Mouse (Mus musculus) retina, embryonic 14.5 days (tissue): ENCODE results near the gene Adamts7.
A peak's percentile ranks its signal among the peaks of the same experiment; 100 is the strongest.

Source experiments
- DNase-seq: peaks from one replicate; pipeline ENCODE4 v3.0.0-alpha.2; 2015; ENCODE audit warnings: low spot score

Gene Adamts7

DNA sequence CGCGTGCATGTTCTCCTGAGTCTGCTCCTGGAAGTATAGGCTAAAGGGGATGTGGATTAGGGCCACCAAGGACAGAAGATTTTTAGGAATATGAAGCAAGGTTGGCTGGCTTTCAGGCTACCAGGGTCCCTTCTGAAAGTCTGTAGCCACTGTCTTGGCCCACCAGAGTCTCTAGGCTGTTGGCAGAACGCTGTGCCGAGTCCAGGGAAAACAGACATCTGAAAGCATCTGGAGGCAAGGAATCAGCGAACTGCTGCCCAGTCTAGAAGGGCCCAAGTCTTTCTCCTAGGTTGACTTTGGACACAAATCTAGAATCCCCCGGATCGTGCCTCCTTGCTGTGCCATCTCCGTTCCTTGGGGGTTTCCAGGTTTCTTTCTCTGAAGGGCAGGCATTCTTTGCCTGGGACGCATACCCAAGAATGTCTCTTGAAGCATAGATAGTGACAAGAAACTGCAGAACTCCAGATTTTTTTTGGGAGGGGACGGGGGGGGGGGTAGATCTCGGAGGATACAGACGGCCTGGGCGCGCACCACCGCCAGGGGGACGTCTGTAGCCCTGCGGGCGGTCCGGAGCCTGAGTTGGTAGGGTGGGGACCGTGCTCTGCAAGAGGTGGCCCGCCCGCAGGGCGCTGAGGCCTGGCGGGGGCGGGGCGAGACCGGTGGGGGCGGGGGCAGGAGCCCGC lies 485 bp upstream of the Adamts7 start:
- peak; percentile 71 for DNase-seq

DNA sequence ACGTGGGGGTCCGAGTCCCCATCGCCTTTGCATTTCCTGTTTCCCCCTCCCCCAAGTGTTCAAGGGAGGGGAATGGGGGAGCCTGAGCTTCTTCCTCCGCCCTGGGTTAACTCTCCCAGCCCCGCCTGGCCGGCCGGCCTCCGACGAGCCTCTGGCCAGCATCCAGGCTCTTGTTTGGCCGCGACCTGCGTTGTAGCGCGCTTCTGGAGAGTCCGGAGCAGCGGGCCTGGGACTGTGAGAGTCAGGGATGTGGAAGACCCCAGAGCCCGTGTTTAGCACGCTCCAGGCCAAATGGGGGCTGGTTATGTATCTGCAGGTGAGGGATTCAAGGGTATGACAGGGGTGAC lies 853 bp downstream of the Adamts7 start:
- DNase-seq, result peak; percentile 54

- DNase-seq, result peak; percentile 37
These were observed 2.0 kb downstream of the Adamts7 start for GRCm38 (mm10) chr9:90164670-90165453.

- DNase-seq, result no peak
These were observed 2.7 kb downstream of the Adamts7 start for GRCm38 (mm10) chr9:90165590-90165989.

- DNase-seq, result no peak
These were observed 3.7 kb downstream of the Adamts7 start for GRCm38 (mm10) chr9:90166615-90167014.

- DNase-seq, result no peak
These were observed 7.1 kb downstream of the Adamts7 start for GRCm38 (mm10) chr9:90169965-90170364.

DNA sequence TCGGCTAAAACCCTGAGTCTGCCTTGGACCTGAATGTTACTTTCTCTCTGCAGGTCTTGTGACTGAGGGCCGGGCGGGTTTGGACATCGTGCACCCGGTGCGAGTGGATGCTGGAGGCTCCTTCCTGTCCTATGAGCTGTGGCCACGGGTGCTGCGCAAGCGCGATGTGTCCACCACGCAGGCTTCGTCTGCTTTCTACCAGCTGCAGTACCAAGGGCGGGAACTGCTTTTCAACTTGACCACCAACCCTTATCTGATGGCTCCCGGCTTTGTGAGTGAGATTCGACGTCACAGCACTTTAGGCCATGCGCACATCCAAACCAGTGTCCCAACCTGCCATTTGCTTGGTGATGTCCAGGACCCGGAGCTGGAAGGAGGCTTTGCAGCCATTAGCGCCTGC lies 8.6 kb downstream of the Adamts7 start:
- no peak for DNase-seq

GRCm38 (mm10) chr9:90172528-90173321 lies 9.9 kb downstream of the Adamts7 start:
- DNase-seq, result no peak

- DNase-seq, result no peak
These were observed 10.5 kb downstream of the Adamts7 start for GRCm38 (mm10) chr9:90173330-90173729.

- DNase-seq, result no peak
These were observed 16.5 kb downstream of the Adamts7 start for GRCm38 (mm10) chr9:90179409-90179808.

DNA sequence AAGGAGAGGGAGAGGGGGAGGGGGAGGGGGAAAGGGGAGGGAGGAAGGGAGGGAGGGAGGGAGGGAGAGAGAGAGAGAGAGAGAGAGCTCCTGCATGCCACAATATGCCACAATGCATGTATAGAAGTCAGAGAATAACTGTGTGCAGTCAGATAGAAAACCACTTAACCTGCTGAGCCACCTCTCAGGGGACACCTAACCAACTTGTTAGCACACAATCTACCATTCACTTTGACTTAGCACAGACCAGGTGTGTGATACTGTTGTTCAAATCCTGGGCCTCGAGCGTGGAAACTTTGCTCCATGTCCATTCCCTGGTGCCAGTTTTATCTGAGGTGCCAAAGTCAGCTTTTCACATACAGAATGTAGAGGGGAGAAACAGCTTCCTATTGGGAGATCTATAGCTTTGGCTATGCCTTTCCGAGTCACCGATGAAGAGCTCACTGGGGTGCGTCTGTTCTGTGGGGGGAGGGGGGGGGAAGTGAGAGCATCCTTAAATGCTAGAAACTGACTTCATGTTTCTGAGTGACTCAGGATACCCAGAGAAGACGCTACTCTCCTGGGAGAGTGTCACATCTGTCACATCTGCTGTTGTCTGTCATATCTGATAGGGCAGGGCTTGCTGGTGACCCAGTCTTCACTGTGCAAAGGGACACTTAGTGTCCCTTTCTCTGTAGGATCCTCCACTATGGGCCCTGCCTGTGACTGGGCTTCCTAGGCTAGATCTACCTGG lies 19.0 kb downstream of the Adamts7 start:
- DNase-seq, result no peak

DNA sequence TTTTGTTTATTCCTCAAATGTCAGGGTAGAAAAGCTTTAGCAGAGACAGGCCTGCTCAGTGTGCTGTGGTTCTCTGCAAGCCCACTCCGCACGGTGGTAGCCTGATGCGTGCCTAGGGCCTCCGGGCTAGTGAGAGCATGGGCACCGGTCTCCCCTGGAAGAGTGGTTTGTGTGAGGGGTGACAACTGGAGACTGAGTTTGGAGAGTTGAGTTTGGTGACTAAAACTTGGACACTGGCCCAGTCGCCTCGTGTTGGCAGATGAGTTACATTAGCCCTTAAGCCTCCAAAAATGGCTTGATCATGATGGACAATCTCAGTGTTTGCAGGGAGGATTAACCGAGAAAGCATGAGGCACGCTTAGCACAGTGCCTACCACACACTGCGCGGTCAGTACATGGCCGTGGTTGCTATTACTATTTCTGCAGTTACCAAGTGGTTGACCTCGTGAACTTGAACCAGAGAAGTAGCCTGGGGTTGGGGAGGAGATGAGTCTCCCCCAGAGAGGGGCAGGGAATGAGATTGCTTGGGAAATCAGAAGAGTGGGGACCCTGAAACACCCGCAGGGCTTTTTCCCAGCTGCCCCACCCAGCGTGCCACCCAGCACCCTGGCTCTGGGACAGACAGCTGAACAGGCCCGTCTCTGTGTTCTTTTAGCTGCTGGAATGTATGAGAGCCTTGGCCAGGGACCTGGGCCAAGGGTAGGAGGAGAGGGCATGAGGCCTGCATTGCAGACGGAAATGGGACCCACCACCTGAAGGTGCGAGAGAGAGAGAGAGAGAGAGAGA lies 20.0 kb downstream of the Adamts7 start:
- DNase-seq, result no peak

DNA sequence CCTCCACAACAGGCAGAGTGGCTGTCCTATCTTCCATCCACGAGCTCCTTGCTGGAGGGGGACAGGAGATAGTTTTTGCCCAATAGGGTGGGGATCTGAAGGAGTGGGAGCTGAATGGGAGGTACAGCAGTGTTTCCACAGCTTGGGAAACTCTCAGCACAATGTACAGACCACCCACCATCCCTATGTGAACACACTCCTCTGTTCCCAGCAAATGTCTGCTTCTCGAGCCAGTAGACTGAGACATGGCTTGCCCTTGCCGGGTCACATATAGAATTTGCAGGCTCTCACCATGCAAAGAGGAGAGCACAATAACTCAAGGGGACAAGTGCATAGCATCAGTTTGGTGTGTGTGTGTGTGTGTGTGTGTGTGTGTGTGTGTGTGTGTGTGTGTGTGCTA lies 20.7 kb downstream of the Adamts7 start:
- DNase-seq, result no peak

DNA sequence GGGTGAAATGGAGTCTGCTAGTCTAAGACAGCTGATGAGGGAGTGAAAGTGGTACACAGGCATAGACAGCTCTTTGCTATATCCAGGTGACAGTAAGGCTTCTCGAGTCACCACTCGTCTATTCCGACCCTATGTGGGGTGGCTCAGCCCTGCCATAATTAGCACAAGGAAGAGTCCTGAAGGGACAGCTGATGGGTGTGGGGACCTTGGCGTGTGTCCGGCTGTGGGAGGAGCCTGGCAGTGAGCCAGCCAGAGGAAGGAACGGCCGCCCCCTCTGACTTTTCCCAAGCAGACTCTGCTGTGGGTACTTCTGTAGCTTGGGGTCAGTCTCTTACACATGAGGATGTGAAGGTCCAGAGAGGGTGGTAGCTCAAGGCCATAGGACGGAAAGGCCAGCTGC lies 21.2 kb downstream of the Adamts7 start:
- DNase-seq, result no peak

- no peak for DNase-seq
These were observed 22.6 kb downstream of the Adamts7 start for GRCm38 (mm10) chr9:90185356-90185910.

GRCm38 (mm10) chr9:90188893-90189292 lies 26.0 kb downstream of the Adamts7 start:
- no peak for DNase-seq

DNA sequence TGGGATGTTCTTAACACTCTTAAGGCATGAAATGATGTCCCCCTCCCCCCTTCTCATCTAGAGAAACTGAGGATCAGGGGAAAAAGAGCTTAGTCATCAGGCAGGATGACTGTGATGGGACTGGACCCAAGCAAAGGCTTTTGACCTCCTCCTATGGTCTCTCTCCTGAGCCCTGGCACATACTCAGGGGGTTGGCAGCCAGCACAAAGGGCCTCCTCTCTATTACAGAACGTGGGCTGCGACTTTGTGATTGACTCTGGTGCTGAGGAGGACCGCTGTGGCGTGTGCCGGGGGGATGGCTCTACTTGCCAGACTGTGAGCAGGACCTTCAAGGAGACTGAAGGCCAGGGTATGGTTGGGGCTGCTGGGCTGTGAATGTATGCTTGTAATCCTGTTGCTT lies 26.5 kb downstream of the Adamts7 start:
- DNase-seq, result no peak

- DNase-seq, result no peak
These were observed 32.1 kb downstream of the Adamts7 start for GRCm38 (mm10) chr9:90195000-90195399.

- DNase-seq, result no peak
These were observed 33.4 kb downstream of the Adamts7 start for GRCm38 (mm10) chr9:90196262-90196661.

DNA sequence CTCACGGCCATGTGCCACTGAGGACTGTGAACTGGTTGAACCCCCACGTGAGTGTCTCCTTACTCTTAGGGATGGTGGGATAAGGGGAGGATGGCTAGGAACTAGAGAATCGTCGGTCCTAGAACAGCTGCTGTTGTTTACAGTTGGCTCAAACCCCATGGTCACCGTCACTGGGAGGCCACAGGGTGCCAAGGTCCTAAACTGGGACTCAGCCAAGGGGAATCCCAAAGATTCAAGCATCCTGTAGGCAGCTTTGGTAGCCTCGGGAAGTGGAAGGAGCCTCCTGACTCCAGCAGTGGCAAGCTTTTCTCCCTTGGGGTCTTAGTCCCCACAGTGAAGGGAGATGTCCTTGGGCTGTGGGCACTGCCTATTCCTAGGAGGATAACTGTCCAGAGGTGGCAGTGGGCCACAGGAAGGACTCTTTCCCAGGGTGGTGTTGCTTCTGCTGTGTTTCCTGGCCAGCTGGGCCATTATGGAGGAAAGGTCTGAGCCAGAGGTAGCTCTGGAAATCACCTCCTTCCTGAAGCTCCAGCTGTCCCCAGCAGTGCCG lies 34.3 kb downstream of the Adamts7 start:
- DNase-seq, result no peak

GRCm38 (mm10) chr9:90197866-90198383 lies 35.1 kb downstream of the Adamts7 start:
- no peak for DNase-seq
